Mouse (Mus musculus): Measurements from ENCODE around the gene Eefsec. TPM values are rescaled to one million over a fixed set of nuclear protein-coding genes. Genes with fewer than 3 reads are reported as not detected.

Eefsec gene
- polyA plus RNA-seq, 1 experiment from 2014 or later = 37.7 TPM

GRCm38 (mm10) chr6:88465181-88465920 lies 19.0 kb upstream of the Eefsec start, which contains the start of gene Ruvbl1:
Ruvbl1 (plus strand) TSS chr6:88465409.
- no peaks in the 10 kb centered on the region for H3K9me3 ChIP-seq
- peak within 1 kb of the TSS; percentile 79 for H3K4me2 ChIP-seq
- H3K4me1 ChIP-seq = peaks cover 10% of the 10 kb centered on the region
- H3K4me3 ChIP-seq = peak within 1 kb of the TSS; percentile 61
- under 1% methylated on average over 42 of the region's 42 CpGs for WGBS
- no peaks in the 10 kb centered on the region for H3K27me3 ChIP-seq
- H3K27ac ChIP-seq = no peak within 1 kb of the TSS
- peak; percentile 99 for ATAC-seq (ENCODE audit: borderline replicate concordance, extremely low read depth, low FRiP score, low TSS enrichment)
- peak within 1 kb of the TSS; percentile 76 for H3K9ac ChIP-seq
- H3K36me3 ChIP-seq = peaks cover 27% of the 10 kb centered on the region

GRCm38 (mm10) chr6:88454545-88454944 lies 8.2 kb upstream of the Eefsec start:
- H3K9me3 ChIP-seq = no peaks in the 10 kb centered on the region
- ATAC-seq (ENCODE audit: borderline replicate concordance, extremely low read depth, low FRiP score, low TSS enrichment) = no peak
- H3K4me2 ChIP-seq = no peak overlapping the region
- H3K4me1 ChIP-seq = no peaks in the 10 kb centered on the region
- H3K27ac ChIP-seq = no peak overlapping the region
- H3K4me3 ChIP-seq = no peak overlapping the region
- 59% methylated on average over 2 of the region's 2 CpGs for WGBS
- no peak overlapping the region for H3K9ac ChIP-seq
- no peaks in the 10 kb centered on the region for H3K36me3 ChIP-seq
- no peaks in the 10 kb centered on the region for H3K27me3 ChIP-seq

GRCm38 (mm10) chr6:88447454-88447853 lies 1.1 kb upstream of the Eefsec start:
- WGBS = 36% methylated on average over 4 of the region's 4 CpGs
- no peaks in the 10 kb centered on the region for H3K36me3 ChIP-seq
- no peak overlapping the region for H3K4me2 ChIP-seq
- no peaks in the 10 kb centered on the region for H3K27me3 ChIP-seq
- H3K27ac ChIP-seq = 0 out of 2 replicates have a peak overlapping the region, but pooled peaks have one; percentile 21
- no peak overlapping the region for H3K9ac ChIP-seq
- peaks cover 14% of the 10 kb centered on the region for H3K4me1 ChIP-seq
- ATAC-seq (ENCODE audit: borderline replicate concordance, extremely low read depth, low FRiP score, low TSS enrichment) = no peak
- no peak overlapping the region for H3K4me3 ChIP-seq
- H3K9me3 ChIP-seq = no peaks in the 10 kb centered on the region

GRCm38 (mm10) chr6:88445661-88446060 lies 678 bp downstream of the Eefsec start:
- H3K4me2 ChIP-seq = peak overlapping the region; percentile 88
- WGBS = 9% methylated on average over 5 of the region's 5 CpGs
- H3K9ac ChIP-seq = peak overlapping the region; percentile 91
- peaks cover 14% of the 10 kb centered on the region for H3K4me1 ChIP-seq
- H3K27ac ChIP-seq = no peak overlapping the region
- no peaks in the 10 kb centered on the region for H3K27me3 ChIP-seq
- peak overlapping the region; percentile 98 for H3K4me3 ChIP-seq
- H3K9me3 ChIP-seq = no peaks in the 10 kb centered on the region
- no peaks in the 10 kb centered on the region for H3K36me3 ChIP-seq
- no peak for ATAC-seq (ENCODE audit: borderline replicate concordance, extremely low read depth, low FRiP score, low TSS enrichment)

GRCm38 (mm10) chr6:88444076-88444750 lies 2.1 kb downstream of the Eefsec start:
- H3K9ac ChIP-seq = no peak overlapping the region
- no peak overlapping the region for H3K4me2 ChIP-seq
- H3K4me1 ChIP-seq = peaks cover 14% of the 10 kb centered on the region
- H3K27me3 ChIP-seq = no peaks in the 10 kb centered on the region
- H3K4me3 ChIP-seq = no peak overlapping the region
- no peak overlapping the region for H3K27ac ChIP-seq
- H3K9me3 ChIP-seq = no peaks in the 10 kb centered on the region
- H3K36me3 ChIP-seq = no peaks in the 10 kb centered on the region
- WGBS = 76% methylated on average over 7 of the region's 7 CpGs
- no peak for ATAC-seq (ENCODE audit: borderline replicate concordance, extremely low read depth, low FRiP score, low TSS enrichment)

GRCm38 (mm10) chr6:88443446-88443845 lies 2.9 kb downstream of the Eefsec start:
- no peaks in the 10 kb centered on the region for H3K9me3 ChIP-seq
- WGBS = 66% methylated on average over 3 of the region's 3 CpGs

GRCm38 (mm10) chr6:88442551-88442950 lies 3.8 kb downstream of the Eefsec start:
- Histone ChIP-seq H3K4me3 (no peak overlapping the region), H3K4me2 (no peak overlapping the region), H3K9ac (no peak overlapping the region), H3K9me3 (no peaks in the 10 kb centered on the region), H3K36me3 (no peaks in the 10 kb centered on the region), H3K27me3 (no peaks in the 10 kb centered on the region), H3K27ac (no peak overlapping the region), H3K4me1 (peaks cover 14% of the 10 kb centered on the region)
- WGBS = 79% methylated on average over 3 of the region's 3 CpGs
- ATAC-seq (ENCODE audit: borderline replicate concordance, extremely low read depth, low FRiP score, low TSS enrichment) = no peak

More at GRCm38 (mm10) chr6:88443446-88443845, 2.9 kb downstream of the Eefsec start:
- Histone ChIP-seq H3K4me1 (peaks cover 14% of the 10 kb centered on the region), H3K27ac (no peak overlapping the region), H3K36me3 (no peaks in the 10 kb centered on the region), H3K4me3 (no peak overlapping the region), H3K9ac (no peak overlapping the region), H3K27me3 (no peaks in the 10 kb centered on the region), H3K4me2 (no peak overlapping the region)
- ATAC-seq (ENCODE audit: borderline replicate concordance, extremely low read depth, low FRiP score, low TSS enrichment) = no peak

GRCm38 (mm10) chr6:88439056-88439455 lies 7.3 kb downstream of the Eefsec start:
- no peak for ATAC-seq (ENCODE audit: borderline replicate concordance, extremely low read depth, low FRiP score, low TSS enrichment)
- no peaks in the 10 kb centered on the region for H3K36me3 ChIP-seq
- no peaks in the 10 kb centered on the region for H3K4me1 ChIP-seq
- no peak overlapping the region for H3K4me3 ChIP-seq
- H3K9ac ChIP-seq = no peak overlapping the region
- no peak overlapping the region for H3K4me2 ChIP-seq
- H3K27ac ChIP-seq = no peak overlapping the region
- no peaks in the 10 kb centered on the region for H3K27me3 ChIP-seq
- H3K9me3 ChIP-seq = no peaks in the 10 kb centered on the region
- WGBS = 65% methylated on average over 4 of the region's 4 CpGs

- WGBS = 85% methylated on average over 7 of the region's 7 CpGs
- Histone ChIP-seq H3K4me2 (no peak overlapping the region), H3K4me1 (no peaks in the 10 kb centered on the region), H3K27me3 (no peaks in the 10 kb centered on the region), H3K9ac (no peak overlapping the region), H3K27ac (no peak overlapping the region), H3K9me3 (no peaks in the 10 kb centered on the region), H3K36me3 (no peaks in the 10 kb centered on the region), H3K4me3 (no peak overlapping the region)
- no peak for ATAC-seq (ENCODE audit: borderline replicate concordance, extremely low read depth, low FRiP score, low TSS enrichment)
Observed at GRCm38 (mm10) chr6:88435609-88436008, 10.7 kb downstream of the Eefsec start.

- Histone ChIP-seq H3K4me2 (no peak overlapping the region), H3K27ac (no peak overlapping the region), H3K36me3 (no peaks in the 10 kb centered on the region), H3K27me3 (no peaks in the 10 kb centered on the region), H3K4me3 (no peak overlapping the region), H3K9me3 (no peaks in the 10 kb centered on the region), H3K4me1 (0 out of 2 replicates have a peak, but pooled peaks cover 2% of the 10 kb centered on the region), H3K9ac (no peak overlapping the region)
- no peak for ATAC-seq (ENCODE audit: borderline replicate concordance, extremely low read depth, low FRiP score, low TSS enrichment)
- 13% methylated on average over 4 of the region's 4 CpGs for WGBS
Observed at GRCm38 (mm10) chr6:88431202-88431601, 15.1 kb downstream of the Eefsec start.

- Histone ChIP-seq H3K4me2 (no peak overlapping the region), H3K36me3 (no peaks in the 10 kb centered on the region), H3K27ac (no peak overlapping the region), H3K27me3 (no peaks in the 10 kb centered on the region), H3K4me1 (peaks cover 8% of the 10 kb centered on the region; the same call in 1 of the 2 replicates), H3K9me3 (no peaks in the 10 kb centered on the region), H3K9ac (no peak overlapping the region), H3K4me3 (no peak overlapping the region)
- peak; percentile 42; the same call in 1 of the 2 replicates for ATAC-seq (ENCODE audit: borderline replicate concordance, extremely low read depth, low FRiP score, low TSS enrichment)
- 71% methylated on average over 7 of the region's 7 CpGs for WGBS
Observed at GRCm38 (mm10) chr6:88416130-88416758, 30.1 kb downstream of the Eefsec start.

GRCm38 (mm10) chr6:88412604-88413003 lies 33.7 kb downstream of the Eefsec start:
- no peak overlapping the region for H3K9ac ChIP-seq
- no peak overlapping the region for H3K27ac ChIP-seq
- no peak for ATAC-seq (ENCODE audit: borderline replicate concordance, extremely low read depth, low FRiP score, low TSS enrichment)
- no peaks in the 10 kb centered on the region for H3K27me3 ChIP-seq
- no peak overlapping the region for H3K4me3 ChIP-seq
- no peak overlapping the region for H3K4me2 ChIP-seq
- peaks cover 24% of the 10 kb centered on the region for H3K4me1 ChIP-seq
- H3K36me3 ChIP-seq = no peaks in the 10 kb centered on the region
- no peaks in the 10 kb centered on the region for H3K9me3 ChIP-seq
- 55% methylated on average over 2 of the region's 2 CpGs for WGBS

Data from lung, embryonic 15.5 days (tissue).